ENCODE assay signal across 34 mouse cellular contexts in genomic region chr17:3669226-3669625, GRCm38 (mm10). TPM values are rescaled to one million over a fixed set of nuclear protein-coding genes. Genes with fewer than 3 reads are reported as not detected.
DNase-seq lines count a peak whose midpoint lies in the region.
"Had no signal": no experiment of that assay in that cellular context is flagged by ENCODE, and none has a peak within 500 bp of the region (broad histone marks: within the 10 kb centered on the region; RNA-seq: fewer than 3 reads in every experiment).

No protein-coding gene starts in this region.

- peak; percentile 17 to 22 for DNase-seq in left cerebral cortex, adult 18-20 months (ENCODE audit: low spot score in 2 of 2)
- no peak for DNase-seq in left cerebral cortex, postnatal 4 days
- DNase-seq in frontal cortex, adult 2 months (ENCODE audit: extremely low spot score in 1 of 2, low spot score in 1 of 2) = peak; percentile 32 to 71
- peak; percentile 22 for DNase-seq in layer of hippocampus, adult 9-11 months
- DNase-seq in right cerebral cortex, postnatal 36 days (ENCODE audit: low spot score in 2 of 2) = peak; percentile 18 to 25
- DNase-seq in embryo, embryonic 10.5 days (ENCODE audit: low spot score) = no peak
- DNase-seq in thymus, postnatal 14 days = no peak
- DNase-seq: B cell, adult 2 months; cerebellum, adult 8-10 months; cerebellum, postnatal 25 days; heart, adult 2 months; kidney, postnatal 36 days; liver, postnatal 0 days; lung, postnatal 10 days; midbrain, embryonic 14.5 days; thymus, postnatal 25 days had no signal

- intact Hi-C loops in left cerebral cortex, postnatal 4 days (cut with DNase I) = no loop called here

RNA-seq across cellular contexts. Expression of gene Nox3, which starts 26.8 kb away (rescaled TPM):
- under 1 TPM in 1 of 2 experiments, not detected in 1; 0.19 TPM for total RNA-seq in left cerebral cortex, adult 18-20 months (2021)
- total RNA-seq in left cerebral cortex, postnatal 4 days (2021) = under 1 TPM in 1 of 2 experiments, not detected in 1; 0.44 TPM
- 0.04 TPM in 1 of 2 replicates, not detected in the other for polyA plus RNA-seq in frontal cortex, adult 2 months (2012; rRNA removed)
- total RNA-seq: adrenal gland, adult 18-20 months; adrenal gland, postnatal 4 days; gastrocnemius, adult 8-10 months; gastrocnemius, postnatal 4 days; heart, adult 2 months; hematopoietic stem cell, adult 5-6 weeks; layer of hippocampus, postnatal 14 days; monocyte, adult 5-6 weeks had no signal
- polyA plus RNA-seq: forebrain, embryonic 14.5 days; heart, adult 2 months; heart, embryonic 12.5 days; heart, postnatal 0 days; hindbrain, embryonic 14.5 days; intestine, postnatal 0 days; kidney, embryonic 14.5 days; limb, embryonic 14.5 days; liver, embryonic 12.5 days; liver, postnatal 0 days; macrophage; midbrain, embryonic 14.5 days; neural tube, embryonic 14.5 days; stomach, embryonic 15.5 days had no signal

Comparison
In these comparisons a context has a peak if more than half of its experiments do, and no peak if none do; other contexts are left out.
1. DNase-seq: peak in left cerebral cortex, adult 18-20 months (2 of 2), frontal cortex, adult 2 months (2 of 2), layer of hippocampus, adult 9-11 months (single experiment) and right cerebral cortex, postnatal 36 days (2 of 2); none in left cerebral cortex, postnatal 4 days (single experiment), embryo, embryonic 10.5 days (single experiment) and thymus, postnatal 14 days (single experiment).